Mouse (Mus musculus): ENCODE measurements around the gene Olfr24. TPM values are rescaled to one million over a fixed set of nuclear protein-coding genes. Genes with fewer than 3 reads are reported as not detected.
"Not testable (repeated sequence)": the region's sequence is repeated elsewhere in the genome, so short reads cannot be mapped to it uniquely, and the experiment has no call there.

Olfr24 gene
- not detected in 2 replicates for polyA plus RNA-seq (2014; fragmentation: Nextera tagmentation; extraction: Ambion mirVana)

DNA sequence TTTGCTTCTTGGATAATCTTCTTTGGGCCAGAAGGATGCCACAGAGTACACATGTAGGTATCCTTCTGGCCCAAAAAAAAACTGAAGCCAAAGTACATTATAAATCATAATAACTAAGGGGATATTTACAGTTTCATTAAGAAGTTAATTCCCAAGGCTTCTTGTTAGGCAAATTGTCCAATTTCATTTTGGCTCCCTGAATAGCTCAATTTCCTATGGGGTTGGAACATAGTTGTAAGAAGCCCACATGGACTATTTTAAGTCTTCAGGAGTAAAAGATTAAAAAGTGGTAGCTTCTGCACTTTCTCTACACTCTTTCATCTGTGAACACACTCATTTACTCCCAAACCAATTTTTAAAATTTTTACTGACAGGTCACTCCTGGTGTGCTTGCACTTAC, at the start of gene Olfr24:
Gene Olfr24, minus strand, starts transcription at position 101 of the 400 bp plus-strand sequence.
- Histone ChIP-seq H3K4me3 (ENCODE audit: low read depth, low read length) (no peak within 1 kb of the TSS), H3K27me3 (ENCODE audit: control insufficient read depth, insufficient read depth, low read length) (no peaks in the 10 kb centered on the region), H3K27ac (ENCODE audit: low read depth, low read length) (no peak within 1 kb of the TSS), H3K9ac (ENCODE audit: low read length) (no peak within 1 kb of the TSS), H3K9me3 (ENCODE audit: control insufficient read depth, low read length) (no peaks in the 10 kb centered on the region), H3K36me3 (ENCODE audit: control insufficient read depth, insufficient read depth, low read length) (no peaks in the 10 kb centered on the region), H3K4me1 (replicated peaks; ENCODE audit: control insufficient read depth, insufficient read depth, low read length) (no peaks in the 10 kb centered on the region), H3K4me2 (ENCODE audit: low read depth, low read length, severe bottlenecking) (no peak within 1 kb of the TSS)
- DNase-seq (ENCODE audit: low spot score) (no peak), ATAC-seq (replicated peaks; ENCODE audit: low FRiP score) (no peak)

DNA sequence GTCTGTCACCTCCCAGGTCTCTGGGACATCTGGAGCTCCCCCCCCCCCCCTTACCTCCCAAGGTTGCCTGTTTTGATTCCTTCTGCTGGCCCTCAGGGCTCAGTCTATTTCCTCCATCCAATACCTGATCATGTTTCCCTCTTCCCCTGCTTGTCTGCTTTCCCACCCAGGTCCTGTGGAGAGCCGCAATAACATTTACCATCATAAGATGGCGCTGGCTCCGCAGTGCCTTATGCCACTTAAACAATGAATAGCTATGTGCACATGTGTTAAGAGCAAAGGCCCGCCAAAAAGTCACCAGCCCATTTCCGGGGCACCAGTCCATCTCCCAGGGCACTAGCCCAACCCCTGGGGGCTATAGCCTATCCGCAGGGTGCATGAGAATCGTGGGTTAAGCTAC, 21.5 kb upstream of the Olfr24 start:
- no peaks in the 10 kb centered on the region for H3K4me1 ChIP-seq (replicated peaks; ENCODE audit: control insufficient read depth, insufficient read depth, low read length)
- H3K4me2 ChIP-seq (ENCODE audit: low read depth, low read length, severe bottlenecking): no peak overlapping the region
- no peak overlapping the region for H3K4me3 ChIP-seq (ENCODE audit: low read depth, low read length)
- 58% methylated on average over 7 of the region's 7 CpGs for WGBS
- DNase-seq (ENCODE audit: low spot score) (no peak), ATAC-seq (replicated peaks; ENCODE audit: low FRiP score) (no peak)
- H3K27ac ChIP-seq (ENCODE audit: low read depth, low read length): no peak overlapping the region
- no peaks in the 10 kb centered on the region for H3K36me3 ChIP-seq (ENCODE audit: control insufficient read depth, insufficient read depth, low read length)
- H3K9me3 ChIP-seq (ENCODE audit: control insufficient read depth, low read length): no peaks in the 10 kb centered on the region
- no peak overlapping the region for H3K9ac ChIP-seq (ENCODE audit: low read length)
- H3K27me3 ChIP-seq (ENCODE audit: control insufficient read depth, insufficient read depth, low read length): no peaks in the 10 kb centered on the region

DNA sequence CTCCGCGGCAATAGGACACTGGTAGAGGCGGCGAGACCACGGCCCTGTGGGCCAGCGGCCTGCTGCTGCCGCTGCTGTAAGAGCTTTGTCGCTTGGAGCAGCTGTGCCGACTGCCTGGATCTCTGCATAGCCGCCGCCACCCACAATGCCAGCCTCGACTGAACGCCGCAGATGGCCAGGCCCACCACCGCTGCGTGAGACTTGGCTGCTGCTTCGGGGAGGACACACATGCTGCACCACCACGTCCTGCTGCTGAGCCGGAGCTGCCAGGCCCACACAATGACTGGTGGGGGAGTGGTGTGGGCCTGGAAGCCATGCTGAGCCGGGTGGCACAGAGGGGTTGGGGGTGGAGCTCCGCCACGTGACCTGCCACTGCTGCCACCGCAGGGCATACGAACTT, 15.7 kb upstream of the Olfr24 start:
- Histone ChIP-seq H3K36me3 (ENCODE audit: control insufficient read depth, insufficient read depth, low read length) (no peaks in the 10 kb centered on the region), H3K9me3 (ENCODE audit: control insufficient read depth, low read length) (no peaks in the 10 kb centered on the region), H3K27me3 (ENCODE audit: control insufficient read depth, insufficient read depth, low read length) (no peaks in the 10 kb centered on the region), H3K27ac (ENCODE audit: low read depth, low read length) (no peak overlapping the region), H3K4me3 (ENCODE audit: low read depth, low read length) (no peak overlapping the region), H3K9ac (ENCODE audit: low read length) (no peak overlapping the region), H3K4me2 (ENCODE audit: low read depth, low read length, severe bottlenecking) (no peak overlapping the region), H3K4me1 (replicated peaks; ENCODE audit: control insufficient read depth, insufficient read depth, low read length) (no peaks in the 10 kb centered on the region)
- ATAC-seq (replicated peaks; ENCODE audit: low FRiP score) (peak; percentile 64; the same call in 1 of the 2 replicates), DNase-seq (ENCODE audit: low spot score) (peak; percentile 53)
- 69% methylated on average over 24 of the region's 24 CpGs for WGBS

DNA sequence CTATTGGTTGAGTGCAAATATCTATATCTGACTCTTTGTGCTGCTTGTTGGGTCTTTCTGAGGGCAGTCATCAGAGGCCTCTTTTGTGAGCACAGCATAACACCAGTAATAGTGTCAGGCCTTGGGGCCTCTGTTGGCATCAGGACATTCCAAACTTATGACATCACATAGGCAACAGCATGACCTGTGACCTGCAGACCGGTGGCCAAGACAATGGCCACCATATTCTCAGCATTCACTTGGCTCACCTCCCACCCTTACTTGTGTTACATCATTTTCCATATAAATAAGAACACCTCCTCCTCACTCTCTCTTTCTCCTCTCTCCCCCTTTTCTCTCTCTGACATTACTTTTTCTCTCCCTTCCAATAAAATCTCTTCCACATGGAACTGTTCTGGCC, 15.2 kb upstream of the Olfr24 start:
- H3K4me2 ChIP-seq (ENCODE audit: low read depth, low read length, severe bottlenecking): no peak overlapping the region
- H3K27me3 ChIP-seq (ENCODE audit: control insufficient read depth, insufficient read depth, low read length): no peaks in the 10 kb centered on the region
- 70% methylated on average over 1 of the region's 1 CpGs for WGBS
- DNase-seq (ENCODE audit: low spot score): no peak
- no peak; the same call in 1 of the 2 replicates for ATAC-seq (replicated peaks; ENCODE audit: low FRiP score)
- H3K36me3 ChIP-seq (ENCODE audit: control insufficient read depth, insufficient read depth, low read length): no peaks in the 10 kb centered on the region
- no peak overlapping the region for H3K9ac ChIP-seq (ENCODE audit: low read length)
- no peak overlapping the region for H3K4me3 ChIP-seq (ENCODE audit: low read depth, low read length)
- H3K27ac ChIP-seq (ENCODE audit: low read depth, low read length): no peak overlapping the region
- no peaks in the 10 kb centered on the region for H3K4me1 ChIP-seq (replicated peaks; ENCODE audit: control insufficient read depth, insufficient read depth, low read length)
- no peaks in the 10 kb centered on the region for H3K9me3 ChIP-seq (ENCODE audit: control insufficient read depth, low read length)

DNA sequence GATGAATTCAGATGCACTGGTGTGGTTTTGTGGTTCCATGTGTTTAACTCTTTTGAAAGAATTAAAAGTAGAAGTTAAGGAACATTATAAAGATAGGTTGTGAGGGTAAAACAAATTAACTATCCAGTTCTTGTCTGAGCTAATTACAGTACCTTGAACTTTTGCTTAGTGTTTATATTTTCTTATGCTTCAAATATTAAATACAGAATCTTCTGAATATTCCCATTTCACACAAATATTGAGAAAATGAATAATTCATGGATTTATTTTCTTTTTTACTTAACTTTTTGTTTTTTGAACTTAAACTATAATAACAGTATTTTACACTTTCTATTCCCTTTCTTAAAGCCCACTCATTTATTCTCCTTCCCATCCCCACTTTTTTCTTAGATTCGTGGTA, 8.2 kb downstream of the Olfr24 start:
- Histone ChIP-seq H3K36me3 (ENCODE audit: control insufficient read depth, insufficient read depth, low read length) (no peaks in the 10 kb centered on the region), H3K4me1 (replicated peaks; ENCODE audit: control insufficient read depth, insufficient read depth, low read length) (no peaks in the 10 kb centered on the region), H3K27ac (ENCODE audit: low read depth, low read length) (no peak overlapping the region), H3K9ac (ENCODE audit: low read length) (no peak overlapping the region), H3K27me3 (ENCODE audit: control insufficient read depth, insufficient read depth, low read length) (no peaks in the 10 kb centered on the region), H3K9me3 (ENCODE audit: control insufficient read depth, low read length) (no peaks in the 10 kb centered on the region), H3K4me3 (ENCODE audit: low read depth, low read length) (no peak overlapping the region), H3K4me2 (ENCODE audit: low read depth, low read length, severe bottlenecking) (no peak overlapping the region)
- DNase-seq (ENCODE audit: low spot score) (no peak), ATAC-seq (replicated peaks; ENCODE audit: low FRiP score) (no peak)
- 67% methylated on average over 1 of the region's 1 CpGs for WGBS

DNA sequence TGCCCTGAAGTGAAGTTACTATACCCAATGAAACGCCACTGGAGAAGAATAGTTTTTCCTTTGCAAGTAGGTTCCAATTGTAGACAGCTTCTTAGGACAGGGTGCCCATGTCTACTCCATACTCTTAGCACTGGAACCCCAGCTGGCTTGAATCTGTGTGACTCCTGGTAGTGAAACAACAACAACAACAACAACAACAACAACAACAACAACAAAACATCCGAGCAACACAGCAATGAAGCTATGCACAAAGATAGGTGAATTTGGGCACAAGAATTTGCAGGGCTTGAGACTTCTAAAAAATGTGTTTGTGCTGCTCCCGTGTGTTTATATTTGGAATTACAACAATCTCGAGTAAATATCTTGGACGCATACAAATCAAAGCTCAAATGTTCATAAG, 19.2 kb downstream of the Olfr24 start:
- H3K9me3 ChIP-seq (ENCODE audit: control insufficient read depth, low read length): no peaks in the 10 kb centered on the region
- H3K36me3 ChIP-seq (ENCODE audit: control insufficient read depth, insufficient read depth, low read length): no peaks in the 10 kb centered on the region
- DNase-seq (ENCODE audit: low spot score) (no peak), ATAC-seq (replicated peaks; ENCODE audit: low FRiP score) (peak; percentile 67)
- H3K4me2 ChIP-seq (ENCODE audit: low read depth, low read length, severe bottlenecking): no peak overlapping the region
- H3K4me3 ChIP-seq (ENCODE audit: low read depth, low read length): no peak overlapping the region
- H3K27me3 ChIP-seq (ENCODE audit: control insufficient read depth, insufficient read depth, low read length): no peaks in the 10 kb centered on the region
- no peak overlapping the region for H3K9ac ChIP-seq (ENCODE audit: low read length)
- 30% methylated on average over 5 of the region's 5 CpGs for WGBS
- no peak overlapping the region for H3K27ac ChIP-seq (ENCODE audit: low read depth, low read length)
- H3K4me1 ChIP-seq (replicated peaks; ENCODE audit: control insufficient read depth, insufficient read depth, low read length): no peaks in the 10 kb centered on the region

DNA sequence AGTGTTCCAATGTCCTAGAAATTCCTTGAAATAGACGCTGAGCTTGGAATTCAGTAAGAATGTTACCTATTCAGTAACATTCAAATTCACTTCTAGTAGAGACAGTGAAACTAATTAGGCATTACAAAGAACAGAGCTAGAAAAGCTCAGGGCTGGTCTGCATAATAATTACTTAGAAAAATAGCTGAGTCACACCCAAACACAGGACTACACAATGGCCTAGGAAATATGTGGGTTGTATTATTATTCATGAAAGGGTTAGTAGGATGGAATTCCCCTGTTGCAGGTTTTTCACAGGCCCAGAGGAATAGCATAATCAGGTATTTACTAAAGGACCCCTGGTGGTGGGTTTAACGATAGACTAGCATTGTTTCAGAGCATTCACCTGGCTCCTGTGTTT, 29.6 kb downstream of the Olfr24 start:
- not testable (repeated sequence) for H3K9me3 ChIP-seq (ENCODE audit: control insufficient read depth, low read length); H3K9ac ChIP-seq (ENCODE audit: low read length); ATAC-seq (replicated peaks; ENCODE audit: low FRiP score); H3K4me1 ChIP-seq (replicated peaks; ENCODE audit: control insufficient read depth, insufficient read depth, low read length); H3K36me3 ChIP-seq (ENCODE audit: control insufficient read depth, insufficient read depth, low read length); H3K4me3 ChIP-seq (ENCODE audit: low read depth, low read length); DNase-seq (ENCODE audit: low spot score); H3K4me2 ChIP-seq (ENCODE audit: low read depth, low read length, severe bottlenecking); H3K27me3 ChIP-seq (ENCODE audit: control insufficient read depth, insufficient read depth, low read length); H3K27ac ChIP-seq (ENCODE audit: low read depth, low read length)
- WGBS: 58% methylated on average over 2 of the region's 2 CpGs

DNA sequence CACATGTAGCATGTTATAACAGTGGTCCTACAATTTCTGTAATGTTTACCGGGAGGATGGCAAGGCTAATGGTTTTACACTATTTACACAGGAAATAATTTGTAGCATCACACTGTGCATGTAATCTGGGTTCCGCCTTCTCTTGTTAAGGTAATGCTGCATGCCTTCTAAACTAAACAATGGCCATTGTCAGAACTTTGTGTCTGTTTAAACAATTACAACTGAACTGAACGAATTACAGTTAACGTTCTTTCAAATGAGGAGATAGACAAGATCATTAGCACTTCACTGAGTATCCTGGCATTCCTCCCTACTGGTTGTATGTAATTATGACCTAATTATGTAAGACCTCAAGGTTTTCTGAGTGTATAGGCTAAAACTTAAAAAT, 41.1 kb downstream of the Olfr24 start:
- H3K4me1 ChIP-seq (replicated peaks; ENCODE audit: control insufficient read depth, insufficient read depth, low read length): no peaks in the 10 kb centered on the region; the same call in 1 of the 2 replicates
- no peak overlapping the region for H3K4me2 ChIP-seq (ENCODE audit: low read depth, low read length, severe bottlenecking)
- H3K4me3 ChIP-seq (ENCODE audit: low read depth, low read length): no peak overlapping the region
- ATAC-seq (replicated peaks; ENCODE audit: low FRiP score): no peak
- no peaks in the 10 kb centered on the region for H3K36me3 ChIP-seq (ENCODE audit: control insufficient read depth, insufficient read depth, low read length)
- WGBS: 43% methylated on average over 4 of the region's 4 CpGs
- no peaks in the 10 kb centered on the region for H3K9me3 ChIP-seq (ENCODE audit: control insufficient read depth, low read length)
- no peak for DNase-seq (ENCODE audit: low spot score)
- H3K27me3 ChIP-seq (ENCODE audit: control insufficient read depth, insufficient read depth, low read length): no peaks in the 10 kb centered on the region
- H3K9ac ChIP-seq (ENCODE audit: low read length): no peak overlapping the region
- no peak overlapping the region for H3K27ac ChIP-seq (ENCODE audit: low read depth, low read length)

DNA sequence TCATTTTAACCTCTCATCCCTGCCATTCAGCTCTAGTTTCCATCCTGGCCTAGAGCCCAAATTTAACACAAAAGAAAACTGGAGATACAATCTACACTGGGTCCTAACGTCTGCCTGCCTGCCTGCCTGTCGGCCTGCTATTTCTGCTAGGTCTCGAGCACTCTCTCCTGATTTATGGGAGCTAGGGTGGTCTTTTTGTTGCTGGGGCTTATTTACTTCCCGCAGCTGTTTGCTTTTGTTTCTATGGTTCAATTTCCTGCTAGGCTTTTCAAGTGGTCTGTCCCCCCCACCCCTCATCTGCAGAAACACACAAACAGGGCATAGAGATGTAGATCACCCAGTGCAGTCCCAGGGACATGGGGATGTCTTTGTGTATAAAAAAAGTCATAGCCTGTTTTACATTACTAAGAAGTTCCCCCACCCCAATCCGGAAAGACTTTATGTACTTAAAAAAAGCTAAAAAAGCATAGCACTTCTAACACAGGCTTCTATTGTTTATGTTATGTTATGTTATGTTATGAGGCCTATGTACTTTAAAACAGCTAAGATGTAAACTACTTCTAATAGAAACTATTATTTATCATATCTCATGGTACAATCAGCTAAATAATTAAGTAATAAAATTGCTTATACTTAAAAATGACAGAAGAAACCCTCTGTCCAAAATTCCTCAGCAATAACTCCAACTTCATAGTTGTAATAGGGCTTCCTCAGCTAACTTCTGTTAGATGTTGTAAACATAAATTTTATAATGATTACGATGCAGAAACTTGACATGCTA, 41.7 kb downstream of the Olfr24 start:
- Histone ChIP-seq H3K27ac (ENCODE audit: low read depth, low read length) (no peak overlapping the region), H3K36me3 (ENCODE audit: control insufficient read depth, insufficient read depth, low read length) (no peaks in the 10 kb centered on the region), H3K4me2 (ENCODE audit: low read depth, low read length, severe bottlenecking) (no peak overlapping the region), H3K9me3 (ENCODE audit: control insufficient read depth, low read length) (no peaks in the 10 kb centered on the region), H3K4me1 (replicated peaks; ENCODE audit: control insufficient read depth, insufficient read depth, low read length) (no peaks in the 10 kb centered on the region; the same call in 1 of the 2 replicates), H3K9ac (ENCODE audit: low read length) (no peak overlapping the region), H3K27me3 (ENCODE audit: control insufficient read depth, insufficient read depth, low read length) (no peaks in the 10 kb centered on the region), H3K4me3 (ENCODE audit: low read depth, low read length) (no peak overlapping the region)
- 20% methylated on average over 6 of the region's 6 CpGs for WGBS
- ATAC-seq (replicated peaks; ENCODE audit: low FRiP score) (peak; percentile 81), DNase-seq (ENCODE audit: low spot score) (no peak)
